Mouse (Mus musculus): ENCODE measurements around the gene Unc13c. TPM values are rescaled to one million over a fixed set of nuclear protein-coding genes. Genes with fewer than 3 reads are reported as not detected.

Unc13c gene
- polyA plus RNA-seq, 2 experiments, result 0.73 to 1.3 TPM

- Histone ChIP-seq H3K9ac (ENCODE audit: low read depth, low read length, severe bottlenecking) (no peak overlapping the region), H3K27ac (replicated peaks; ENCODE audit: low read depth, low read length) (no peak overlapping the region), H3K4me3 (replicated peaks; ENCODE audit: low read length) (no peak overlapping the region), H3K4me2 (replicated peaks; ENCODE audit: low read depth, low read length, severe bottlenecking) (no peak overlapping the region), H3K4me1 (ENCODE audit: control insufficient read depth, insufficient read depth, low read length) (no peaks in the 10 kb centered on the region), H3K36me3 (ENCODE audit: control insufficient read depth, insufficient read depth, low read length) (no peaks in the 10 kb centered on the region), H3K27me3 (ENCODE audit: control insufficient read depth, insufficient read depth, low read length) (no peaks in the 10 kb centered on the region), H3K9me3 (ENCODE audit: control insufficient read depth, low read length) (no peaks in the 10 kb centered on the region)
- no peak for TF ChIP-seq POLR2A (IDR thresholded peaks at IDR 0.05; ENCODE audit: borderline replicate concordance, extremely low read depth, insufficient read depth, insufficient read length)
- no peak for ATAC-seq (ENCODE audit: low FRiP score, low read depth)
- no peak for DNase-seq (ENCODE audit: low spot score)
Observed at GRCm38 (mm10) chr9:73952331-73952730, 16.4 kb downstream of the Unc13c start.

- no peak for TF ChIP-seq POLR2A (IDR thresholded peaks at IDR 0.05; ENCODE audit: borderline replicate concordance, extremely low read depth, insufficient read depth, insufficient read length)
- Histone ChIP-seq H3K9me3 (ENCODE audit: control insufficient read depth, low read length) (no peaks in the 10 kb centered on the region), H3K36me3 (ENCODE audit: control insufficient read depth, insufficient read depth, low read length) (no peaks in the 10 kb centered on the region), H3K4me3 (replicated peaks; ENCODE audit: low read length) (no peak overlapping the region), H3K27me3 (ENCODE audit: control insufficient read depth, insufficient read depth, low read length) (no peaks in the 10 kb centered on the region), H3K4me2 (replicated peaks; ENCODE audit: low read depth, low read length, severe bottlenecking) (no peak overlapping the region), H3K4me1 (ENCODE audit: control insufficient read depth, insufficient read depth, low read length) (no peaks in the 10 kb centered on the region), H3K27ac (replicated peaks; ENCODE audit: low read depth, low read length) (no peak overlapping the region), H3K9ac (ENCODE audit: low read depth, low read length, severe bottlenecking) (no peak overlapping the region)
- WGBS, result 73% methylated on average over 4 of the region's 4 CpGs
- DNase-seq (ENCODE audit: low spot score), result no peak
- ATAC-seq (ENCODE audit: low FRiP score, low read depth), result no peak
Observed at GRCm38 (mm10) chr9:73951586-73951985, 17.2 kb downstream of the Unc13c start.

GRCm38 (mm10) chr9:73934844-73935243 lies 33.9 kb downstream of the Unc13c start:
- ATAC-seq (ENCODE audit: low FRiP score, low read depth), result no peak
- peak; percentile 56 for DNase-seq (ENCODE audit: low spot score)
- Histone ChIP-seq H3K9me3 (ENCODE audit: control insufficient read depth, low read length) (no peaks in the 10 kb centered on the region), H3K4me3 (replicated peaks; ENCODE audit: low read length) (no peak overlapping the region), H3K4me1 (ENCODE audit: control insufficient read depth, insufficient read depth, low read length) (no peaks in the 10 kb centered on the region), H3K9ac (ENCODE audit: low read depth, low read length, severe bottlenecking) (no peak overlapping the region), H3K4me2 (replicated peaks; ENCODE audit: low read depth, low read length, severe bottlenecking) (no peak overlapping the region), H3K27me3 (ENCODE audit: control insufficient read depth, insufficient read depth, low read length) (no peaks in the 10 kb centered on the region), H3K36me3 (ENCODE audit: control insufficient read depth, insufficient read depth, low read length) (no peaks in the 10 kb centered on the region), H3K27ac (replicated peaks; ENCODE audit: low read depth, low read length) (no peak overlapping the region)
- 47% methylated on average over 4 of the region's 4 CpGs for WGBS
- no peak for TF ChIP-seq POLR2A (IDR thresholded peaks at IDR 0.05; ENCODE audit: borderline replicate concordance, extremely low read depth, insufficient read depth, insufficient read length)

GRCm38 (mm10) chr9:73931988-73932387 lies 36.8 kb downstream of the Unc13c start:
- no peak for ATAC-seq (ENCODE audit: low FRiP score, low read depth)
- Histone ChIP-seq H3K27ac (replicated peaks; ENCODE audit: low read depth, low read length) (no peak overlapping the region), H3K4me3 (replicated peaks; ENCODE audit: low read length) (no peak overlapping the region), H3K9me3 (ENCODE audit: control insufficient read depth, low read length) (no peaks in the 10 kb centered on the region), H3K9ac (ENCODE audit: low read depth, low read length, severe bottlenecking) (no peak overlapping the region), H3K4me1 (ENCODE audit: control insufficient read depth, insufficient read depth, low read length) (no peaks in the 10 kb centered on the region), H3K27me3 (ENCODE audit: control insufficient read depth, insufficient read depth, low read length) (no peaks in the 10 kb centered on the region), H3K36me3 (ENCODE audit: control insufficient read depth, insufficient read depth, low read length) (no peaks in the 10 kb centered on the region), H3K4me2 (replicated peaks; ENCODE audit: low read depth, low read length, severe bottlenecking) (no peak overlapping the region)
- no peak for TF ChIP-seq POLR2A (IDR thresholded peaks at IDR 0.05; ENCODE audit: borderline replicate concordance, extremely low read depth, insufficient read depth, insufficient read length)
- no peak for DNase-seq (ENCODE audit: low spot score)
- 91% methylated on average over 9 of the region's 9 CpGs for WGBS

GRCm38 (mm10) chr9:73927276-73927675 lies 41.5 kb downstream of the Unc13c start:
- Histone ChIP-seq H3K27ac (replicated peaks; ENCODE audit: low read depth, low read length) (no peak overlapping the region), H3K9me3 (ENCODE audit: control insufficient read depth, low read length) (no peaks in the 10 kb centered on the region), H3K4me3 (replicated peaks; ENCODE audit: low read length) (no peak overlapping the region), H3K4me1 (ENCODE audit: control insufficient read depth, insufficient read depth, low read length) (no peaks in the 10 kb centered on the region), H3K27me3 (ENCODE audit: control insufficient read depth, insufficient read depth, low read length) (no peaks in the 10 kb centered on the region), H3K4me2 (replicated peaks; ENCODE audit: low read depth, low read length, severe bottlenecking) (no peak overlapping the region), H3K36me3 (ENCODE audit: control insufficient read depth, insufficient read depth, low read length) (no peaks in the 10 kb centered on the region), H3K9ac (ENCODE audit: low read depth, low read length, severe bottlenecking) (no peak overlapping the region)
- DNase-seq (ENCODE audit: low spot score) (no peak), ATAC-seq (ENCODE audit: low FRiP score, low read depth) (no peak)
- no peak for TF ChIP-seq POLR2A (IDR thresholded peaks at IDR 0.05; ENCODE audit: borderline replicate concordance, extremely low read depth, insufficient read depth, insufficient read length)
- 73% methylated on average over 2 of the region's 2 CpGs for WGBS

All from limb, embryonic 14.5 days (tissue).